Mouse (Mus musculus) MEL (cell line): ENCODE results near the gene Mob2. TPM values are rescaled to one million over a fixed set of nuclear protein-coding genes. Genes with fewer than 3 reads are reported as not detected.

Experiments used
- DNase-seq: peaks from one replicate; pipeline ENCODE4 v3.0.0; 2011; ENCODE audit warnings: low read depth, low spot score
- H3K27ac ChIP-seq: 2 replicates; pipeline ENCODE4 v1.5.1; 2012; ENCODE audit warnings: low read depth, mild to moderate bottlenecking, control low read depth, low read length, moderate library complexity; ENCODE audit not compliant: control insufficient read depth
- H3K27me3 ChIP-seq, 2 experiments: fragments of 150-350 bp in 1 of 2; sonication (generic) in 1 of 2; 2 replicates each; pipeline ENCODE4 v1.6.1; 2012; ENCODE audit warnings: low read length in 2 of 2, mild to moderate bottlenecking in 2 of 2, improper control_type of control experiment in 1 of 2, moderate library complexity in 1 of 2; ENCODE audit not compliant: insufficient read depth in 2 of 2, control insufficient read depth in 1 of 2
- H3K36me3 ChIP-seq, 2 experiments: 2 replicates each; pipeline ENCODE4 v1.6.1; 2012 to 2014; ENCODE audit warnings: low read length in 2 of 2, improper control_type of control experiment in 1 of 2, inconsistent platforms in 1 of 2, mild to moderate bottlenecking in 1 of 2; ENCODE audit not compliant: insufficient read depth in 2 of 2, control insufficient read depth in 1 of 2
- H3K4me1 ChIP-seq, 2 experiments: fragments of 150-350 bp in 1 of 2; sonication (generic) in 1 of 2; 2 replicates each; pipeline ENCODE4 v1.6.1; 2012; ENCODE audit warnings: low read length in 2 of 2, improper control_type of control experiment in 1 of 2, mild to moderate bottlenecking in 1 of 2; ENCODE audit not compliant: insufficient read depth in 2 of 2, control insufficient read depth in 1 of 2
- H3K4me3 ChIP-seq, 2 experiments: fragments of 150-350 bp in 1 of 2; sonication (generic) in 1 of 2; 2 replicates each; pipeline ENCODE4 v1.5.1; 2012; ENCODE audit warnings: low read depth in 2 of 2, low read length in 2 of 2, mild to moderate bottlenecking in 2 of 2, moderate library complexity in 2 of 2, control low read depth in 1 of 2, improper control_type of control experiment in 1 of 2; ENCODE audit not compliant: control insufficient read depth in 1 of 2, insufficient read depth in 1 of 2
- H3K79me2 ChIP-seq: 2 replicates; pipeline ENCODE4 v1.6.1; 2012; ENCODE audit warnings: mild to moderate bottlenecking, low read length, moderate library complexity; ENCODE audit not compliant: control insufficient read depth, poor library complexity, insufficient read depth
- H3K9ac ChIP-seq: 2 replicates; pipeline ENCODE4 v1.6.1; 2012; ENCODE audit warnings: low read depth, mild to moderate bottlenecking, control low read depth, low read length, moderate library complexity; ENCODE audit not compliant: control insufficient read depth, poor library complexity, severe bottlenecking
- H3K9me3 ChIP-seq: fragments of 150-350 bp; sonication (generic); replicated peaks from 2 replicates; pipeline ENCODE4 v1.6.1; 2012; ENCODE audit warnings: mild to moderate bottlenecking, low read length, improper control_type of control experiment, moderate library complexity; ENCODE audit not compliant: insufficient read depth
- CHD2 ChIP-seq: IDR thresholded peaks from 2 replicates; pipeline ENCODE4 v1.6.1; 2011; ENCODE audit warnings: low read length, improper control_type of control experiment
- CTCF ChIP-seq, 3 experiments: IDR thresholded peaks in 2 of 3; conservative IDR thresholded peaks in 1 of 3; 2 replicates each; pipeline ENCODE4 v1.5.1; 2011 to 2012; ENCODE audit warnings: low read length in 3 of 3, low read depth in 2 of 3, mild to moderate bottlenecking in 2 of 3, improper control_type of control experiment in 1 of 3, inconsistent platforms in 1 of 3, mixed read lengths in 1 of 3, moderate library complexity in 1 of 3; ENCODE audit not compliant: control insufficient read depth in 1 of 3, insufficient read depth in 1 of 3, poor library complexity in 1 of 3, severe bottlenecking in 1 of 3
- E2F4 ChIP-seq: IDR thresholded peaks from 2 replicates; pipeline ENCODE4 v1.6.1; 2011; ENCODE audit warnings: low read depth, low read length, improper control_type of control experiment, borderline replicate concordance
- EP300 ChIP-seq, 2 experiments: IDR thresholded peaks; 2 replicates each; pipeline ENCODE4 v1.6.1; 2011; ENCODE audit warnings: improper control_type of control experiment in 2 of 2, low read length in 2 of 2, low read depth in 1 of 2, mild to moderate bottlenecking in 1 of 2
- JUND ChIP-seq: IDR thresholded peaks from 2 replicates; pipeline ENCODE4 v1.6.1; 2011; ENCODE audit warnings: low read depth, mild to moderate bottlenecking, improper control_type of control experiment, low read length
- MAFK ChIP-seq: IDR thresholded peaks from 2 replicates; pipeline ENCODE4 v1.6.1; 2011; ENCODE audit warnings: low read depth, mild to moderate bottlenecking, low read length, improper control_type of control experiment, borderline replicate concordance
- MAZ ChIP-seq: IDR thresholded peaks from 2 replicates; pipeline ENCODE4 v1.6.1; 2012; ENCODE audit warnings: low read depth, mild to moderate bottlenecking, inconsistent platforms, low read length, improper control_type of control experiment
- MEF2A ChIP-seq: IDR thresholded peaks from 2 replicates; pipeline ENCODE4 v1.6.1; 2014; ENCODE audit warnings: low read depth, mild to moderate bottlenecking, inconsistent platforms, low read length, improper control_type of control experiment; ENCODE audit not compliant: poor library complexity, insufficient replicate concordance, severe bottlenecking; ENCODE audit errors: extremely low read depth
- MYB ChIP-seq: IDR thresholded peaks from 2 replicates; pipeline ENCODE4 v1.6.1; 2011; ENCODE audit warnings: mild to moderate bottlenecking, low read depth, low read length, improper control_type of control experiment
- MYC ChIP-seq: IDR thresholded peaks from 2 replicates; pipeline ENCODE4 v1.6.1; 2011; ENCODE audit warnings: low read depth, mild to moderate bottlenecking, low read length, improper control_type of control experiment, moderate library complexity
- NELFE ChIP-seq: IDR thresholded peaks from 2 replicates; pipeline ENCODE4 v1.6.1; 2011; ENCODE audit warnings: low read depth, low read length, improper control_type of control experiment
- NRF1 ChIP-seq: IDR thresholded peaks from 2 replicates; pipeline ENCODE4 v1.6.1; 2014; ENCODE audit warnings: low read depth, mild to moderate bottlenecking, inconsistent platforms, low read length, improper control_type of control experiment, moderate library complexity; ENCODE audit not compliant: poor library complexity, insufficient read depth, severe bottlenecking
- POLR2AphosphoS2 ChIP-seq: IDR thresholded peaks from 2 replicates; pipeline ENCODE4 v1.6.1; 2011; ENCODE audit warnings: low read length, improper control_type of control experiment
- POLR2AphosphoS5 ChIP-seq: IDR thresholded peaks from 2 replicates; pipeline ENCODE4 v1.6.1; 2012; ENCODE audit warnings: low read depth, borderline replicate concordance, mild to moderate bottlenecking, inconsistent platforms, low read length, moderate library complexity, mixed read lengths
- RCOR1 ChIP-seq: IDR thresholded peaks from 2 replicates; pipeline ENCODE4 v1.6.1; 2012; ENCODE audit warnings: low read depth, mild to moderate bottlenecking, inconsistent platforms, low read length, improper control_type of control experiment
- SIN3A ChIP-seq: IDR thresholded peaks from 2 replicates; pipeline ENCODE4 v1.6.1; 2012; ENCODE audit warnings: low read length, improper control_type of control experiment, inconsistent platforms
- UBTF ChIP-seq: IDR thresholded peaks from 2 replicates; pipeline ENCODE4 v1.6.1; 2012; ENCODE audit warnings: low read depth, mild to moderate bottlenecking, inconsistent platforms, low read length, improper control_type of control experiment, moderate library complexity, borderline replicate concordance; ENCODE audit not compliant: insufficient read depth
- USF2 ChIP-seq, 2 experiments: IDR thresholded peaks; 2 replicates each; pipeline ENCODE4 v1.6.1; 2011 to 2012; ENCODE audit warnings: improper control_type of control experiment in 2 of 2, low read length in 2 of 2, borderline replicate concordance in 1 of 2, inconsistent platforms in 1 of 2, low read depth in 1 of 2, mild to moderate bottlenecking in 1 of 2; ENCODE audit not compliant: insufficient read depth in 1 of 2
- ZKSCAN1 ChIP-seq: IDR thresholded peaks from 2 replicates; pipeline ENCODE4 v1.6.1; 2012; ENCODE audit warnings: low read depth, mild to moderate bottlenecking, inconsistent platforms, low read length, improper control_type of control experiment, moderate library complexity
- ZNF384 ChIP-seq: IDR thresholded peaks from 2 replicates; pipeline ENCODE4 v1.6.1; 2012; ENCODE audit warnings: low read depth, mild to moderate bottlenecking, inconsistent platforms, low read length, improper control_type of control experiment
- polyA plus RNA-seq, 2 experiments: library from polyadenylated mRNA; stranded (reverse) in 1 of 2; unstranded in 1 of 2; fragments of >175 nt in 1 of 2; fragments of >200 nt in 1 of 2; gene quantifications; 2 replicates each; pipeline versions ENCODE4 v1.2.1 to v1.2.4; 2012; ENCODE audit warnings: low replicate concordance in 2 of 2, low read depth in 1 of 2; ENCODE audit not compliant: insufficient read length in 2 of 2, insufficient read depth in 1 of 2, missing spikeins in 1 of 2
- total RNA-seq: library from RNA; depleted of rRNA; stranded (reverse); fragments of 300-350 nt; gene quantifications from 2 replicates; pipeline ENCODE4 v1.2.3, GENCODE M21; 2012

The Mob2 gene
- total and polyA plus RNA-seq, 3 experiments, result 33.6 to 45.2 TPM; not detected in 1

GRCm38 (mm10) chr7:141988314-141988806 is 72.5 kb downstream of the Mob2 start:
- no peak for DNase-seq
- Histone ChIP-seq H3K27me3 (no peaks in the 10 kb centered on the region), H3K4me1 (no peaks in the 10 kb centered on the region), H3K27ac (no peak overlapping the region), H3K79me2 (no peaks in the 10 kb centered on the region), H3K9ac (no peak overlapping the region), H3K9me3 (no peaks in the 10 kb centered on the region), H3K4me3 (no peak overlapping the region), H3K36me3 (no peaks in the 10 kb centered on the region)
- TF ChIP-seq CTCF (IDR thresholded peaks at IDR 0.05 in 2 of 3, conservative IDR thresholded peaks at IDR 0.05 in 1 of 3; ENCODE audit: control insufficient read depth in 1 of 3, insufficient read depth in 1 of 3, low read depth in 2 of 3, low read length in 3 of 3, poor library complexity in 1 of 3, severe bottlenecking in 1 of 3), result no peak
- no peak for TF ChIP-seq USF2 (IDR thresholded peaks at IDR 0.05; ENCODE audit: borderline replicate concordance in 1 of 2, insufficient read depth in 1 of 2, low read depth in 1 of 2, low read length in 2 of 2)
- TF ChIP-seq MYB, result no peak
- no peak for TF ChIP-seq UBTF
- no peak for TF ChIP-seq MAFK
- TF ChIP-seq E2F4, result no peak
- TF ChIP-seq JUND, result no peak

- no peaks in the 10 kb centered on the region for H3K9me3 ChIP-seq
- peak; percentile 9 for DNase-seq
- no peaks in the 10 kb centered on the region for H3K4me1 ChIP-seq
- H3K27me3 ChIP-seq, result no peaks in the 10 kb centered on the region
- no peak overlapping the region for H3K4me3 ChIP-seq
- no peaks in the 10 kb centered on the region for H3K36me3 ChIP-seq
- TF ChIP-seq POLR2AphosphoS5, result no peak
- TF ChIP-seq ZNF384, result no peak
- TF ChIP-seq SIN3A, result no peak
- TF ChIP-seq NELFE, result no peak
- no peak for TF ChIP-seq POLR2AphosphoS2
- no peak for TF ChIP-seq CHD2
- TF ChIP-seq EP300 (IDR thresholded peaks at IDR 0.05; ENCODE audit: low read depth in 1 of 2, low read length in 2 of 2), result no peak
- no peak for TF ChIP-seq MYC
- TF ChIP-seq, all 39 proteins: peak for 0
- Histone ChIP-seq H3K79me2 (no peaks in the 10 kb centered on the region), H3K27ac (no peak overlapping the region), H3K9ac (no peak overlapping the region)
Measured at GRCm38 (mm10) chr7:141981237-141981636, 79.6 kb downstream of the Mob2 start.

- no peaks in the 10 kb centered on the region for H3K36me3 ChIP-seq
- no peaks in the 10 kb centered on the region for H3K9me3 ChIP-seq
- no peaks in the 10 kb centered on the region for H3K4me1 ChIP-seq
- H3K27ac ChIP-seq, result no peak overlapping the region
- no peak for DNase-seq
- no peaks in the 10 kb centered on the region for H3K27me3 ChIP-seq
- no peak overlapping the region for H3K9ac ChIP-seq
- no peak overlapping the region for H3K4me3 ChIP-seq
- no peaks in the 10 kb centered on the region for H3K79me2 ChIP-seq
- TF ChIP-seq NRF1 (no peak), MYB (no peak), MYC (no peak), MAZ (no peak), SIN3A (no peak), ZKSCAN1 (no peak), RCOR1 (no peak), MAFK (no peak), UBTF (no peak), MEF2A (no peak), CHD2 (no peak)
- TF ChIP-seq, all 39 proteins: peak for 0
Measured at GRCm38 (mm10) chr7:141979247-141979646, 81.6 kb downstream of the Mob2 start.
